Mouse (Mus musculus): ENCODE results near the gene Ehd3. TPM values are rescaled to one million over a fixed set of nuclear protein-coding genes. Genes with fewer than 3 reads are reported as not detected.

Gene Ehd3
- polyA plus RNA-seq, 1 experiment = 22.4 TPM

DNA sequence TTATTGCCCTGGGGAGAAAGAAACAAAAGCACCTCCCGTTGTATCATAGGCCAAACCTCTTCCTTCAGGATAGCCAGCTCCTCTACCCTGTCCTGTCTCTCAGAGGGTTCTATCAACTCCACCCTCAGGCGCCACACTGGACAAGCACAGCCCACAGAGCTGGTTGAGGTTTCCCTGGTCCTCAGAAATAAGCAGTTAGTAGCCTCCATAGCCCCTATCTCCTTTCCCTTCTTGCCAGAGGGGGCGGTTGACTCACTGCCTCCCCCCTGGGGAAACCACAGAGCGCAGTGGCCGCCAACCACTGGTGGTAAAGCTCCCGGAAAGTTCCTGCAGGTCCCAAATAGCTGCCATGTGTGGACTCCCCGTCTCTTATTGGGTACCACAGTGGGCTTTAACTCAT is 71.7 kb downstream of the Ehd3 start:
- H3K4me3 ChIP-seq (replicated peaks) = peak overlapping the region; percentile 75
- H3K27me3 ChIP-seq (replicated peaks) = peaks cover 5% of the 10 kb centered on the region
- no peaks in the 10 kb centered on the region for H3K36me3 ChIP-seq (replicated peaks; ENCODE audit: low read length)
- H3K9me3 ChIP-seq = no peaks in the 10 kb centered on the region
- TF ChIP-seq FLI1 (IDR thresholded peaks at IDR 0.05; ENCODE audit: low read length) = no peak
- TF ChIP-seq GATA1 (IDR thresholded peaks at IDR 0.05; ENCODE audit: borderline replicate concordance, low read length) = no peak
- H3K4me1 ChIP-seq = peaks cover 89% of the 10 kb centered on the region

DNA sequence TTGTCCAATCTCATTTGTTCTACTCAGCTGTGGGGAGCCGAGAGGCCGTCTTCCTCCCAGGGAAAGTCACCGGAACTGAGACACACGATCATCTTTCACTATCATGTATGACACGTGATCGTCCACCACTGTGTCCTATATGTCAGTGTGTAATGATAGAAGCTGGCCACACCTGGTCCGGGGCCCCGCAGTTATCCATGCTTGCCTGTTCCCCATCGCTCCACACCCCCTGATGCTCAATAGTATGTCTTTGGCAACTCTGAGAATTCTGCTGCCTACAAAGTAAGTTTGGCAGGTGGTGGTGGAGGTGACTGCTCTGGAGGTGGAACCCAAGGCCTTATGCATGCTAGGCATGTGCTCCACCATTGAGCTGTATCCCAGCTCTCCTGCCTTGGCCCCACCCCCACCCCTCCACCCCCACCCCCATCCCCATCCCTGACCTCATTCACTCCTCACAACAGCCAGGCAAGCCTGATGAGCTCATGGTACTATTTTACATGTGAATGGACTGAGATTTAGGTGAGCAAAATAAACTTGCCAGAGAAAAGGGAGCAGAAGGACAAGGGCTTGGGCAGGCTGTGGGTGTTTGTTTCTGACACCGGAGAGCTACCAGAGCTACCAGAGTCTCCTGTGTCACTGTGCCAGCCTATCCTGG is 75.5 kb downstream of the Ehd3 start:
- Histone ChIP-seq H3K36me3 (replicated peaks; ENCODE audit: low read length) (no peaks in the 10 kb centered on the region), H3K4me1 (peaks cover 72% of the 10 kb centered on the region), H3K4me3 (replicated peaks) (no peak overlapping the region), H3K9me3 (no peaks in the 10 kb centered on the region), H3K27me3 (replicated peaks) (peaks cover 21% of the 10 kb centered on the region)
- TF ChIP-seq GATA1 (IDR thresholded peaks at IDR 0.05; ENCODE audit: borderline replicate concordance, low read length) (no peak), FLI1 (IDR thresholded peaks at IDR 0.05; ENCODE audit: low read length) (no peak)

DNA sequence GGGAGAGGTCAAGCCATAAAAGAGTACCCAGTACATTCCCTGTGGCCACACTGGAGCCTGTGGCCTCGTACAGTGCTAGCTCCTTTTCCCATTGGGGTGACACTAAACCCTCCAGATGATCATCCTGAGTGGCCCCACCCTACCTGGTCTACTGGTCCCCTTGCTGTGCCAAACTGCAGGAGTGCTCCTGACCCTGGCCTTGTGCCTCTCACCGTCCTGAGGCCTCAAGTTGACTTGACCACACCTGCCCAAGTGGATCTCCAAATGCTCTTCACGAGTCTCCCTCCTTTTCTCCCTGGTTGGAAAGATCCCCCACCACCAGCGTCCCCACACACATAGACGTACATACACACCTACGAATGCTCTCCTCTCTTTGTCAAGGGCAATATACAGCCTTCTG is 76.4 kb downstream of the Ehd3 start:
- Histone ChIP-seq H3K36me3 (replicated peaks; ENCODE audit: low read length) (no peaks in the 10 kb centered on the region), H3K4me3 (replicated peaks) (no peak overlapping the region), H3K27me3 (replicated peaks) (peaks cover 29% of the 10 kb centered on the region), H3K4me1 (peaks cover 64% of the 10 kb centered on the region), H3K9me3 (no peaks in the 10 kb centered on the region)
- no peak for TF ChIP-seq FLI1 (IDR thresholded peaks at IDR 0.05; ENCODE audit: low read length)
- TF ChIP-seq GATA1 (IDR thresholded peaks at IDR 0.05; ENCODE audit: borderline replicate concordance, low read length) = no peak

DNA sequence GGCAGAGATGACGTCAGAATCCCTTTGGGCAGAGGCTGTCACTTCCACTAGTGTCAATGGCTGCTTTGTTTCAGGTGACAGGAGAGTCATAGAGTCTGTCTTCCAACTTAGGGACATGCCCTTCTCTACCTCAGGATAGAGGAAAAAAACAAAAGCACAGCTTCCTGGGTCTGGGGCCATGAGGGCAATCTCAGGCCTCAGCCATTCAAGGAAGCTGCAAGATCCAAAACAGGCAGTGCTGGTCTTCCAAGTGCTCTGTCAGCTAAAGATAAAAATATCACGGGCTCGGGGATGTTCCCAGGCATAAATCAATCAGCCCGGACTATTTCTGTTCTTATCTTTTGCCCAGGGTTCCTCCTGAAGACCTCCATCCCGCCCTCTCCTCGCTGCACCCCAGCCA is 77.4 kb downstream of the Ehd3 start:
- H3K9me3 ChIP-seq = no peaks in the 10 kb centered on the region
- TF ChIP-seq GATA1 (IDR thresholded peaks at IDR 0.05; ENCODE audit: borderline replicate concordance, low read length) = no peak
- no peak for TF ChIP-seq FLI1 (IDR thresholded peaks at IDR 0.05; ENCODE audit: low read length)

More for the DNA sequence above, 77.4 kb downstream of the Ehd3 start:
- peak overlapping the region; percentile 65 for H3K4me3 ChIP-seq (replicated peaks)
- peaks cover 33% of the 10 kb centered on the region for H3K27me3 ChIP-seq (replicated peaks)
- no peaks in the 10 kb centered on the region for H3K36me3 ChIP-seq (replicated peaks; ENCODE audit: low read length)
- peaks cover 53% of the 10 kb centered on the region for H3K4me1 ChIP-seq

Other genes starting within 250 kb of the Ehd3 start
- gene Galnt14, start 93.7 kb upstream of the Ehd3 start, polyA plus RNA-seq (2012; ENCODE audit: insufficient read depth, low replicate concordance) = 0.12 TPM in 1 of 2 replicates, not detected in the other
- gene Xdh, start 146.1 kb downstream of the Ehd3 start, polyA plus RNA-seq (2012; ENCODE audit: insufficient read depth, low replicate concordance) = 0.49 and 4.9 TPM in 2 replicates
- 2.2 TPM in 1 of 2 replicates, not detected in the other for gene Srd5a2, start 243.8 kb downstream of the Ehd3 start, polyA plus RNA-seq (2012; ENCODE audit: insufficient read depth, low replicate concordance)